Mouse (Mus musculus) inflammation-experienced regulatory T-cells, adult 6 months (primary cell): ENCODE measurements at regions not wholly inside any gene's neighbourhood (a gene's known extent, or its start where the extent isn't known, plus 50 kb on each side); places are given as distances from the start of the nearest gene placed in this dataset.
"Not testable (repeated sequence)": the region's sequence is repeated elsewhere in the genome, so short reads cannot be mapped to it uniquely, and the experiment has no call there.

Source experiments
- ATAC-seq: one replicate; pipeline ENCODE4 v1.8.0; 2017

DNA sequence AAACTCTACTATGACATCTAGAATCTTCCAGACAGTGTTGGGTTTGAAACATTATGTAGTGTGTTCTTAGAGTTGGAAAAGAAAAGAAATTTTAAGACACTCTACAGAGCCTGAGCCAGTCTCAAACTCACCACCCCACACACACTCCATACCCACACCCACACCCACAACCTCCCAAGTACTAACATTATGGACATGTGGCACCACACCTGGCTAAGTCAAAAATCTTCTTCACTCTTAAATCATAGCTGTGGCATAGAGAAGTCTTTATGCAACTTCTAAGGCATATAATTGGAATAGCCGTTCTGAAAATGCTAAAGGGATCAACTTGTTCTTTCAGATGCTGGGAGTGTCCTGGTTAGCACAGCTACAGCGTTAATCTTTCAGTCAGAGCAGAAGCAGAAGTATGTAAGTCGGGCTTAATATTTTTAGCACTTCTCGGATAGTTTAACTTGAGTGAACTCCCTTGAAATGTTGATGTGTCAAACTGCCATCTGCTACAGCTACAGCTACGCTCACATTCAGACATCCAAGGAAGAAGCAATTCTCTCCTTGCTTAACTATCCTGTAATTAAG, 68.6 kb upstream of the Creb1 start:
- ATAC-seq, result no peak

DNA sequence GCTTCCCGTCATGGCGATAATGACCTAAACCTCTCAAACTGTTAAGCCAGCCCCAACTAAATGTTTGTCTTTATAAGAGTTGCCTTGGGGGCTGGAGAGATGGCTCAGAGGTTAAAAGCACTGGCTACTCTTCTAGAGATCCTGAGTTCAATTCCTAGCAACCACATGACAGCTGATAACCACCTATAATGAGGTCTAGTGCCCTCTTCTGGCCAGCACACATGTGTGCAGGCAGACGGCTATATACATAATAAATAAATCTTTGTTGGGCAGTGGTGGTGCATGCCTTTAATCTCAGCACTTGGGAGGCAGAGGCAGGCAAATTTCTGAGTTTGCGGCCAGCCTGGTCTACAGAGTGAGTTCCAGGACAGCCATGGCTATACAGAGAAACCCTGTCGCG, 70.8 kb upstream of the Creb1 start:
- not testable (repeated sequence) for ATAC-seq

DNA sequence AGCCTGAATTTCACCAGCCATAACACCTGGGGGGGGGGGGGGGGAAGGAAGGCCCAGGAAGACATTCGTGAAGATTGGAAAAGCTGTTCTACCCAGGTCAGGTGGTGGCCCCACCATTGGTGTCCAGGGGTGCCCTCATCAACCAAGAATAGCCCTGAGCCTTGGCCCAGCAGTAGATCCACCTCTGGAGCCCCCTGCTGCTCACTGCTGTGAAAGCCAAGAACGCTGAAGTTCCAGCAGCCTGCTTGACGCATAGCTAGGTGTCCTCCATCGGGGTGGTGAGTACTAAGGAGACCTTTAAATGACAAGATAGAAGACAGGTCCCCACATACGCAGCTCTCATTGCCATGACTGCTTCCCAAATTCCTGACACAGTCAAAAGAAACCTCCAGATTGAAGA, 74.6 kb upstream of the Creb1 start:
- no peak for ATAC-seq

DNA sequence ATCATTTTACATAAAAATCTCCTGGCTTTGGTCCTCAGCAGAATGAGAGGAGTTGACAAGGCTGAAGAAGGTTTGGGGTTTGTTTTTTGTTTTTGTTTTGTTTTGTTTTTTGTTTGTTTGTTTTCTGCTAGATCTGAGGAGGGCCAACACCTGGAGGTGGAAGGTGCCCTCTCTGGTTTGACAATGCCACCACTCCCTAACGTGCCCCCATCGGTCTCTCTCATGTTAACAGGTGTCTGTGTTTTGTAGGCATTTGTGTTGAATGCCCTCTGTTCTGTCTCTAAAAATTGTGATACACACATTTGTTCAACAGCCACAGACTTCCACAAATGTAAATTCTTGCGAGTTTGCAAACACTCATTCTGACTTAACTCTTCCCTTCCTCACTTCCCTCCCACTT, 83.3 kb upstream of the Creb1 start:
- ATAC-seq, result no peak

DNA sequence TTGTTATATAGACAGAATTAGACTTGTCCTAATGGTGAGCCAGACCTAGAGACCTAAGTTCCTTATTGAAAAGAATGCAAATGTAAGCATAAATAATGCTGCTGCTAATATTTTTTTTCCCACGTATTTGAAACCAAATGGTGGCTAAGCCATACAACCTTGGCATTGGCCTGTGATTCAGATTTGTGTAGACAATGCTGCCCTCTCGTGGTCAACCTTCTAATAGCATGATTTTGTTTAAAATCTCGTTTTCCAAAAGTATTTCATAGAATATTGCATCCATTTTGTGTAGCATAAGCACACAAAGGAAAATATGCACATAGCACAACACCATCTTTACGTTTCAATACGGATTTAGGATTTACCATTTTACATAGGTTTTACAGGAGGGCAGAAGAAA, 84.4 kb upstream of the Creb1 start:
- ATAC-seq, result peak; percentile 57

DNA sequence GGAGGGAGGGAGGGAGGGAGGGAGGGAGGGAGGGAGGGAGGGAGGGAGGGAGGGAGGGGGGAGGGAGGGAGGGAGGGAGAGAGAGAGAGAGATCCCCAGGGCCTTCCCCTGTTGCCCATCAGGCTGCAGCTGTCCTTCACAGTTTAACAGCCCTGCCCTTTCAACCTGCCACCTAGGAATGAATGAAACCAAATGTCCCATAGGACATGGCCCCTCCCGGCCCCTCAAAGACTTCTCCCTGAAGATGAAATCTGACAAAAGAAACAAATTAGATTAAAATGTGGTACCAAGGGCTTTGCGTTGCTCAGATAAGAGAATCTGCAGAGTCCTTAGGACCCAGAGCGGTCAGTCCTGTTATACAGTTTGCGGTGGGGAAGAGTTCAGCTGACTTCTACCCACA, 86.0 kb upstream of the Creb1 start:
- no peak for ATAC-seq

DNA sequence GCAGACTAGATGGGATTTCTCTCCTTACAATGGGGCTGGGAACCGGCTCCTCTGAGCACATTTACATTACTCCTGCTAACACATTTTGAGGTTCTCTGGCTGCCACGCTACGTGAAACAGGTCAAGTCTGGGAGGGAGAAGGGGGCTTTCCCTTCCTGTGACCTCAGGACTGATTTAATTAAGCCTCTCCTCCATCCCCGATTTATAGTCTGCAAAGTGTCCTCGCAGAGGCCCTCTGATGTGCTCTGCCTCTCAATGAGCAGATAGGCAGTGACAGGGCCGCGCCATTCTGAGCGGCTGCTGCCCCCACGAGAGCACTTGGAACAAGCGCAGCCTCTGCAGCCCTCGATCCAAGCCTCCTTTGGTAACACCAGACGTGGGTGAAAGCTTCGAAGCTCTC, 86.5 kb upstream of the Creb1 start:
- no peak for ATAC-seq

DNA sequence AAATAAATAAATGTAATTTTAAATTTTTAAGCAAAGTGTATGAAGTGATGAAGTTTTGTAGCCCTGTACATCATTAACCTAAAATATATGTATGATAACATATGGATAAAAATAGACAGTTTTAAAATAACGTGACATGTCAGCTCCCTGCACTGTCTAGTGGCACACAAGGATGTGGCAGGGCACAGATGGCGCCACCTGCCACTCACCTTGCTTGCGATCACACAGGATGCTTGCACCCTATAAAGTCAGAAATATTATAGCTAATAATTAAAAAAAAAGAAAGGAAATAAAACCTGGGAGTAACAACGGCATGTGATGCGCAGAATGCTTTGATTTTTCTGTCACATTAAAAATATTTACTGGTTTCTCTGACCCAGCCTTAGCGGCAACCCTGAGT, 89.0 kb upstream of the Creb1 start:
- no peak for ATAC-seq

DNA sequence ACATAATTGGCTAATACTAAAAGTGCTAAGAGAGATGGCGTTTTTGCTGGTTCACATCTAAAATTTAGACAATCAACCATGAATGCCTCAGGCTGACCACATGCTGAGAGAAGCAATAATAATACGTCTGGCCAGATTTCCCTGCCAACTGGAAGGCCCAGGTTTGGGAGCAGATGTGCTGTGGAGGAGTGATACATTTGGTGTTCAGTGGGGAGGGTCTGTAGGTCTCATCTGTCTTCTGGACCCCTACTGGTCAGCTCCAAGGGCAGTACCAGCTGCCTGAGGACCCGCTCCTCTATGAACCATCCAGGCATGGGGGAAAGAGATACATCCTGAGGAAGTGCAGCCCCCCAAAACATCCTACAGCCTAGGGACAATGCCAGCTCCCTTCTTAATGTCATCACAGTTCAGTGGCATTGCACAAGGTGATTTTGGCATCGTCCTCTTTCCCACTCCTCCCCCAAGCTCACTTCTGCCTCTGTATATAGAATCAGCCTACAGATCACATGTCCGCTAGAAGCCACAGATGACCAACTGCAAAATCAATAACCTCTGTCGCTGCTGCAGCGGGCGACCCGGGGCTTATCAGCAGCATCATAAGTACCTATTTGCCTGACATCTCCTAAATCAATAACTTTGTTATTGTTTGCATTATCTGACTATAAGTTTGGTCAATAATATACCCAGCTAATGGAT, 90.1 kb upstream of the Creb1 start:
- ATAC-seq, result no peak

DNA sequence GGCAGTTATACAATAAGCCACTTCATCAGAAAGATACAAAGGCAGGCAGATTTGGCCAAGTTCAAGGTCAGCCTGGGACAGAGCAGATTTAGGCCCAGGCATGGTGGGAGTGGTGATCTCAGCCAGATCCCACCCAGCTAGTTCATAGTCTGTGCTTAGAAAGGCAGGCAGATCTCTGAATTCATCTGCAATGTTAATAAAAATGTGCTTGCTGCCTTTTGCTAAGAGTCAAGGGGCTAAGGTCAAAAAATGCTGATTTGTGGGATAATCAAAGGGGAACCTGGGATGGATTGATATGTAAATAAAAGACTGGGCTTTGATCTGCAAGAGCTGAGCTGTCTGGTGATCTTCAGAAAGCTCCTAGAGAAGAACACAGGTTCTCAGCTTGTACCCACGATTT, 109.2 kb upstream of the Creb1 start:
- ATAC-seq, result no peak

DNA sequence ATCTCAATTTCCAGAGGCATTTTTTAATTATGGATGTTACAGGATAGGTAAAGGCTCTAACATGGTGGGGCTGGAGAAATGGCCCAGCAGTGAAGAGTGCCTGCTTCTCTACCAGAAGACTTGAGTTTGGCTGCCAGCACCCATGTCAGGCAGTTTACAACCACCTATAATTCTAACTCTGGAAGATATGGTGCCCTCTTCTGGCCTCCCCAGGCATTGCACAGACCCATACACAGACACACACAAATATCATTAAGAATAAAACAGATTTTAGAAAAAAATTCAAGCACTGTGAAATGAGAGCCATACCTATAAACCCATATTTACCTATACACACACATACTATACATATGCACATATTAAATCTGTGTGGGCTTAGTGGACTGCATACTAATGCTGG, 113.9 kb upstream of the Creb1 start:
- ATAC-seq, result no peak

DNA sequence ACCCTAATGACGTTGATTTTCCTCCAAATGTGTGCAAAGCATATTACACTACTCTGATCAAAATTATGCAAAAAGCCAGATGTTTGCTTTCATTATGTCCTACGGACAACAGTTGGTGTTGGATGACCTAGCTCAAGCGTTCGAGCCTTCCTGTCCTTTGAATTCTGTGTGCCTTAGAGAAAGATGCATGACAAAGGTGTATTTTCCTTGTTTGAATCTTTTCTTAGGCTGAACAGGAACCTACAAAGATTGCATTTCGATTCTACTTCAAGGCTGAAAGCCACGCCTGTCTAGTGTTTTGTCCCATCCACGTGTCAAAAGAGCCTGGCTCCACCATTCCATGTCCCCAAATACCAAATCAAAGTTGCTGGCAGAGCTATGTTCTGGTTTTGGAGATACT, 116.5 kb upstream of the Creb1 start:
- ATAC-seq, result no peak

DNA sequence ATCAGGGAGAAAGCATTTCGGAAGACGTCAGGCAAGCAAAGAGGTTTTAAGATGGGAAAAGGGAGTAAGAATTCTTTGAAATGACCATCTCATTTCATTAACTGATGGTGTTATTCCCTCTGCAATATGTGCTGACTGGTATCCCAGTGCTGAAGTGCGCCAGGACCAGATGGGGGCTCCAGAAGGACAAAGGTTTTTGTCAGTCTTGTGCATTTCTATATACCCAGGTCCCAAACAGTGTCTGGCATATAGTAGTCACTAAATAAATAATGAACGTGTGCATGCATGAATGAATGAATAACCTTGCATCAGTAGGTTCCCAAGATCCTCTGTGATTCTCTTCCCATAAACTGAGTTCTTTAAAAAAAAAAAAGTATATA, 119.3 kb upstream of the Creb1 start:
- no peak for ATAC-seq

DNA sequence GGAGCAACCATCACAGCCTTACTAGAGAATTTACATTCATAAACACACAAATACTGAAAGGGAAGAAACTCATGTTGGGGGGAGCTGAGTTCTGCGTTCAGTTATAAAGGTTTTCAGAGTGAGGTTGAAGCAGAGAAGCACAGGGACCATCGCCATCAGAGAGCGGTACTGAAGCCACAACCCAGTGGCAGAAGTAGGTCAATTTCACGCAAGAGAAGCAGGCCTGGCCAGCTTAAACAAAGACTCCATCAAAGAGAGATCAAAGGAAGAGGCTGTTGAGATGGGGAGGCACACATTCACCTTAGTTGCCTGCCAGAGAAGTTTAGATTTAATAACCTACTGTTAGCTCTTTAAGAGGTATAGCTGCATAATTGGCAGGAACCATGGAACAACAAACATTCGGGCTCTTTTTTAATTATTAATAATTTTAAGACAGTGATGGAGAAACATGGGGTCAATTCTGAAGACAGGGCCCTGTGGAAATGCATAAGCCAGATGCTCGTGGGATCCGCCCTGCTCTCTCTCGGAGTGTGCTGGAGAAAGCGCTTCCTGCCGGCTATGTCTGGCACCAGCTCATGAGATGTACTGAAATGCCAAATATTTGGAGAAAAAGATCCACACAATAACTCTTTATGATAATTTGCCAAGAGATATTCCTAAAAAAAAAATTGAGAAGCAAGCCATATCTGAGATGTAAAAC, 119.8 kb upstream of the Creb1 start:
- no peak for ATAC-seq

DNA sequence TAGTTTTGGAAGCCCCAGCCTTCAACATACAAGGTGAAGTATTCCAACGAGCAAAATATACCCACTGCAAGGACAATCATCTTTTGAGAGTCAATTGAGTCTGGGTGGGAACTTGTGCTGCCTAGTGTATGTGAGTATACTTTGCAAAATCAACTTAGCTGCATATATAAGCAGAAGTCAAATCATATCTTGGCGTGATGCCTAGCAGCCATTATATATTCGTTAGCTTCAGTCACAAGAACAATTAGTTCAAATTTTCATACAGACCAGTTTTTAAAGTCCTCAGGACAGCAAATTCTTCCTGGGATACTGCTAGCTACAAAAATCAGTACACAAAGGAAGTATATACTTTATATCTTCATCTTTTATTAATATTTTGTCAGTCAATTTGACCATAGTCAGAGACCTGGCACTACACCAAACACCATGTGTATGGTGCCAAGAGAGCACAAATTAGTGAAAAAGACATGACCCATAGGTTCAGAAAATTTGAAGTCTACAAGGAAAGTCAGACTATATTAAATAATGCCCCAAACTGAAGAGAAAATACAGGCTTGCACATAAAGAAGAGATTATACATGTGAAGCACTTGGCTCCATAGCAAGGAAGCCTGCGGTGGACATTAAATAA, 120.5 kb upstream of the Creb1 start:
- ATAC-seq, result no peak

DNA sequence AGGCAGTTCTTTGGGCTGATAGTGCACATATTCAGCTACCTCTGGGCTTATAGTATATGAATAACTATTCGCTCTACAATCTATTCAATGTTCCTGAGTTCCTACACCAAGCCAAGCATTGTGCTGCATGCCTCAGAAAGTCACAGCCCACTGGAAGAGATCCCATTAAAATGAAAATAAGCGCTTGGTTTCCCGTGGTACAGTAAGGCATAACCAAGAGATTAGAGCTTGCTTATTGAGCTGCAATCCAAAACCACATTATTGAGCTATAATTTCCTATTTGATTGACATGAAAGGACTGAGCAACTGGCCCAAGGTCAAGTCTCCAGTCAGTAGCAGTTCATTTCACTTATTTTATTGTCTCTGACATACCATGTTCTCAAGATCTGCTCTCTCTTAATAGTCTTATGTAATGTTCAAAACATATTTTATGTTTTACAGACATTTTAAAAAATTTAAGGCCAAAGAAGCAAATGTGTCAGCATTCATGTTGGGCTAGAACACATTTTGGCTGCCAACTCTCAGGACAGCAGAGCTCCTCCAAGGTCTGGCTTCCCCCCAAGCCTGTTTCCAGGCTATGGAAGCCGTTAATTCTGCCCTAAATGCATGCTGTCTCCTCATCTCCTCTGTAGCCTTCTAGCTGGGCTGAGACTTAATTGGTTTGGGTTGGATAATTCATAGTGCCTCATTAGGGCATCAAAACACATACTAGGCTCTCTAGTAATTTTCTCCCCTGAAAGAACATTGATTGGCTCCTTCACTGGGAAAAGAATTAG, 123.5 kb upstream of the Creb1 start:
- ATAC-seq, result no peak

DNA sequence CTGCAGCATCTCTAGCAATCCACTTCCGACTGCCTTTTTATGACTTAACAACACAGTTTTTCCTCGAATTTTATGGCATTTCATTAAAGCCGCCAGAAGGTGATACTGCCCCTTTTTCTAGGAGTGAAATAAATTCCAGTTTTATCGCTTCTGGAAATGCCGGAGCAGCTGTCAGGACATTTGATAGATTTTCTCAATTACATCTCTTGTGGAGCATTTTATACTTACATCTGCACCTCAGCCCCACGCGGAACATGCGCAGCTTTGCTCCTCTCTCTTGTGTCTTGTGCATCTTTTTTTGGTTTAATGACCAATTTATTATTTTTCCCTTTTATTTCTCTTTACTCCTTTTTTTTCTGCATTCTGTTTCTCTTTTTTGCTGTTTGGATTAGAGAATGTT, 140.9 kb upstream of the Creb1 start:
- ATAC-seq, result no peak

DNA sequence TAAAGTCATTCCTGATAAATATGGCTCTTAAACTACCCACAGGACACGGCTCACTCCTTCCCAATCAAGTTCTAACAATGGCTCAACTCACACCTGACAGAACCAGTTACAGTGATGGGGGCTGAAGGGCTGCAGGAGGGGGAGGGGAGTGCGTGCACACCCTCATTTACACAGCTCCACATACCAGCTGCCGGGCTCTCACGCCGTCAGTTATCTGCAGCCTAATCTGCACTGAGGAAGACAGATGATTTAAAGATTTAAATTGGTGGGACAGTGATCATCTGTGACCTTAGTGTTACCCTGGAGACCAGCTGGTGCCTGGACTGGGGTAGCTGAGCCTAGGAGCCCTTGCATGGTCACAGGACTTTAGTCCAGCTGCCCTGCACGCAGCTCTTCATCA, 151.2 kb upstream of the Creb1 start:
- no peak for ATAC-seq

DNA sequence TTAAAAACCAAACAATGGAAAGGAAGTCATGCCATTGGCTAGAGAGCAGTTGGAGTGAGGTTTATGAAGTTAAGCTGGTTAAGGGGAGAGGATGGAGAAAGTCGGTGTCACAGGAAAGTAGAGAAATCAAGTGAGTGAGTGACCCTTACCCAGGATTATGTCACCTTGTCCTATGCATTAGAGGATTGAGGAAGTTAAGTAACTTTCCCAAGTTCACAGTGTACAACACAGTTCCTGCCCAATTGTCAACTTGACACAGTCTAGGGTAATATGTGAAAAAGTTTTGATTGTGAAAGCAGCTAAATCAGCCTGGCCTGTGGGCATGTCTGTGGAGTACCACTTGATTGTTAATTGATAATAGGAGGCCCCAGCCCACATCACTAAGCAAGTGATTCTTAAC, 156.0 kb upstream of the Creb1 start:
- ATAC-seq, result not testable (repeated sequence)

DNA sequence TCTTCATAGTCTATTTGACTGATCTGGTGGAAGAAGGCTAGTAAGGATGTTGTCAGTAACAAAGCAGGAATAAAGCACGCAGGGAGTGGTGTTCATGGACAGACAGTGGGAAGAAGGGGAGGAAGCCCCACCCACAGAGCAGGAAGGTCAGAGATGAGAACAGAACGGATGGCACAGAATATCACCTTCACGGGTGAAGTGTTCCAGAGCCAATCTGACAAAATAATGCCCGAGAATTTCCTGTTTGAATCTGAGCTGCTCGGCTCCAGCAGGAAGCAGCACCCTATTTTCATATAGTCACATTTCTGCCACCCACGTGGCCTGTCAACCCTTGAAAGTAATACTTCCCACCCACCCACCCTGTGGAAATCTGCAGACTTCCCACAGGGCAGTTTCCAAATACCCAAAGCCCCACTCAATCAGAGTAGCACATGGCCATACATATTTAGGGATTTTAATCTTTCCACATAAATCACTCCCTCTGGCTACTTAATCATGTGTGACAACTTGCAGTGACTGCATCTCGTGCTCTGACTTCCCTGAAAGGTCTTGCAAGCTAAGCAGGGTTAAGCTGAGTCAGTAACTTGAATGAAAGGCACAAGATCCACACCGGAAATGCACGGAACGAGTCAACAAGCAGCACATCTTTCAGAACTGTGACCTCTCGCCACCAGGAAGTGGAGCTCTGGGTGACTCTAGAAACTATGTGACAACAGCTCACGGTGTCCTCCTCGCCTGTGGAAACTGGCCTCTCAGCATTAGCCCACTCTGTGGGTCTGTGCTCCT, 158.0 kb upstream of the Creb1 start:
- ATAC-seq, result no peak

DNA sequence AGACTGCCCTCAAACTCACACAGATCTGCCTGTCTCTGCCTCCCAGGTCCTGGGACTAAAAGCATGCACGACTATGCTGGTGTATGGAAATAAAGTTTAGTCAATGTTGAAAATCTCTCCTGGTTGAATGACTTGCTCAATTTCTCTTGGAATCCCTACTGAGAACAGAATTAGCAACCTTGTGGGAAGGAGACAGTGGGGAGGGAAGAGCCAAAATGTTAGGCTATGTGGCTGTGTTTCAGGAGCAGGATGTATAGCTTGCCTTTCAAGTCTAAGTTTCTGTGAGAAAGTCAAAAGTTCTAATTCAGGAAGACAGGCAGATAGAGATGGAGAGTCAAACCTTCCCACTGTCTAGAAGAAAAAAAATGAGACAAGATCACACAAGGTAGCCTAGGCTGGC, 168.3 kb upstream of the Creb1 start:
- ATAC-seq, result no peak

DNA sequence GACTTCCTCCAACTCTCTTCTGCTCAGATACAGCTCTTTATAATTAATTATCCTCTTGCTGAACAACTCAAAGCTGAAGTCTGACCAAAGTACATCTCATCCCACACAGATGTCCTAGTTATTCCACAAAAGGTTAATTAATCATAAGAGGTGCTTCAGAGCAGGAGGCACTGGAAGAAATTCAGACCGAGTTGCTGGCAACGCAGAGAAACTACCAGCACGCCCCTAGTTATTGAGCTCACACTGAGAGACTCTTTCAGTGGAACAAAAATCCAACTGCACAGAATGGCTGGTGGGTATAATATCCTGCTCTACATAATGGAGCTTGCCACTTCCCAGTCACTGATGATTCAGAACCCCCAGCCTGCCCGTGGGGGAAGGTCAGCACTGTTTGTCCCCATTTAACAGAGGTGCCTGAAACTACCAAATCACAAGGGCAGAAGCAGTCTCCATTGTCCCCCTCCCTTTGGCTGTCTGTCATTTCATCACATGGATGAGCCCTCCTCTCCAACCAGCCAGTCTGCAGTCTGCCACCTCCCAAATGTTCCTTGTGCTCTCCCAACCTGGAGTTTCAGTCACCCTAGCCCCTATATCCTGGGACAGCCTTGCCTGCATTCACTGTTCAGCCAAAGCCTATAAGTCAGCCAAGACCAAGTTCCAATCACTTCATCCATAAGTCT, 170.3 kb upstream of the Creb1 start:
- no peak for ATAC-seq
